Mouse (Mus musculus) c-Kit-positive CD71-negative TER-119-negative erythroid progenitor cells, embryonic 14.5 days (primary cell): ENCODE measurements around the gene Tmem144.
"Not testable (repeated sequence)": the region's sequence is repeated elsewhere in the genome, so short reads cannot be mapped to it uniquely, and the experiment has no call there.

ENCODE experiments used
- DNase-seq: peaks from one replicate; pipeline ENCODE4 v3.0.0-alpha.2; 2013; ENCODE audit warnings: low read depth

The Tmem144 gene

DNA sequence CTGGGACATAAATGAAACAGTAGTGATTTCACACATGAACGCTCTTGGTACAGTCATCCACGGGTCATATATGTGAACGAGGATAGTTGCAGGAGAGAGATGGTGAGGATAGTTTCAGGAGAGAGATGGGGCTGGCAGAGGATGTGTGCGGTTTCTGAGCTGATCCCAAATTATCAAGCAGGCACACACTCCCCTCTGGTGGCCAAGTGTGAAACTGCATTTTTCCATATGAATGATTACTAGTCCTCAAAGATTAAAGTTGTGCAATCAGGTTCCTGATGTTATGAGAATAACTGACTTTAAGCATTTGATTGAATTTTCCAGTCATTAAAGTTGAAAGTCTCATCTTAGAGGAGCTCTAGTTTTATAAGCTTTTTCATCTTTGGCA lies 43.4 kb downstream of the Tmem144 start:
- DNase-seq, result peak; percentile 37

DNA sequence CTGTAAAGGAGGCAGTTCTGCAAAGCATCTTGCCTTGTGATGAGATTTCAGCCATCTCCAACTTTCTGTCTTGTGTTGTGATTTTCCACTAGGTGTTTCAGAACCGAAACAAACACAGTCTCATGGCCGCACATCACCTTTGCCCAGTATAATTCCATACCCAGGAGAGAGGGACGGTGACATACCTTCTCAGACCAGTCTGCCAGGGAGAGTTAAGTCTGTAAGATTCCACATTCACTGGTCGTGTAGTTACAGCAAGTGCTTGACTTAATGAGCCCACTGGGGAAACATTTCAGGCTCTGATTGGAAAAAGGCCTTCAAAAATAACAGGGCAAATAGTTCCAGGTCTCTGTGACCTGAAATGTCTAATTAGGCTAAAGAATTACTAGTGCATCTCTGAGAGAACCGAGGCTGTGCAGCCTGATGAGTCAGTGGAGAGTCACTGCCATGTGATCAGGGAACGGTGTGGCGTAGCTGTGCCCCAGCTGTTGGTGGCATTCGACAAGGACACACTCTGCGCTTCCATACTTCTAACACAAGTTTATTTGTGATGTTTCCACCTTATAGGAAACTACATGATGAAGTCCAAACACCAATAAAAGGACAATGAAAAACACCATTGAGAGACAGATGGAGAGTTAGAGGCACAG lies 43.9 kb downstream of the Tmem144 start:
- no peak for DNase-seq

GRCm38 (mm10) chr3:79800761-79801160 lies 51.8 kb downstream of the Tmem144 start:
- not testable (repeated sequence) for DNase-seq

- DNase-seq, result no peak
Observed at GRCm38 (mm10) chr3:79792307-79792706, 60.3 kb downstream of the Tmem144 start.

DNA sequence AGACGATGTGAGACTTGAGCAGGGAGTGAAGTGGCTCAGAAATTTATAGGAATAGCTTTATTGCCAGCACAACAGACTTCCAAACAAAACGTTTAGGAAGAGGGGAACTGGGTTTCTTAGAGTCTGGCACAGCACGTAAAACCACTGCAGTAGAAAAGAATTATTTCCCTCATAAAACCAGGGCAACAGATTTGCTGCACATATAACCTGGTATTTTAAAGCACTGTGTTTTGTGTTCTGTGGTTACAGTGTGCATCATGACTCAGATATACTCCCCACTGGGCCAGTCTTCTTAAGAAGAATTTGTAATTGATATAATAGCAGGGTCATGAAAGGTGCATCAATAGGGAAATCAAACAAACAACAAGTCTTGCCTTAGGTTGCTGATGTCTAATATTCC lies 62.2 kb downstream of the Tmem144 start:
- no peak for DNase-seq

DNA sequence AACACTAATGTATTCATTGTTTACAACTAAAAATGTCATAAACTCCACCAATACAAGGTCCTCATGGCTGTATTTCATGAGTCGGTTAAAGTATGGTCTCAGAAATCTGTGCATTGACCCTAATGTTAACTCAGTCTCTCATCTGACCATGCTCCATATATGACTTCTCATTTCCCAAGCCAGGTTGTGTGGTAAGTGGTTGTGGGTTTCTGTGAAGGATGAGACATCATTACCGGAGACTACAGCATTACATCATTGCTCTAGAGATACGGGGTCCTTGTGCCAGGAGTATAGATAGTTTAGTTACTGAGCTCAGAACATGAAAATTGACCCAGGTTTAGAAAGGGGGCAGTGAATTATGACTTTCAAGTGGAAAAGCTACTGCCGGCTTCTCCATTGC lies 63.0 kb downstream of the Tmem144 start:
- no peak for DNase-seq

- DNase-seq, result no peak
Observed at GRCm38 (mm10) chr3:79788959-79789358, 63.6 kb downstream of the Tmem144 start.

- DNase-seq, result no peak
Observed at GRCm38 (mm10) chr3:79784362-79784736, 68.2 kb downstream of the Tmem144 start.

- DNase-seq, result no peak
Observed at GRCm38 (mm10) chr3:79783630-79784361, 68.8 kb downstream of the Tmem144 start.

DNA sequence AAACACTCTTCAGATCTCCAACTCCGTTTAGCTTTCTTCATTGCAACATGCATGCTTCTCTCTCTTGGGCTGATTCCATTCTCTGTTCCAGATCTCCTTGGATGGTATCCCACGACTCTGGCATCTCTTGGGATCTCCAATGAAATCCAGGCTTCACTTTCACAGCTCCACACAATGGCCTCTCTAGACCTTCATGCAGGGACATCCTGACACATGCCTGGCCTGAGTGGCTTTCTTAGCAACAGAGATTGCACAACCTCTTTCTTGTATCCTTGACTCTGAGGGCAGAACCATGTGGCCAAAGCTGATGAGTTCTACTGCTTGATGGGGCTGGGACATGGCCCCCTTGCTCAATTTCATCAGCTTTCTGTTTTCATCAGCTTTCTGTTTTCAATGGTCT lies 79.9 kb downstream of the Tmem144 start:
- DNase-seq, result no peak
